Mouse (Mus musculus): Measurements from ENCODE around the gene Cog7. TPM values are rescaled to one million over a fixed set of nuclear protein-coding genes. Genes with fewer than 3 reads are reported as not detected.
A peak's percentile ranks its signal among the peaks of the same experiment; 100 is the strongest.

Cog7 gene
- polyA plus RNA-seq, 1 experiment from 2014 or later: 18.8 TPM

GRCm38 (mm10) chr7:121954891-121955669 is 26.4 kb downstream of the Cog7 start:
- Histone ChIP-seq H3K36me3 (peaks cover 28% of the 10 kb centered on the region), H3K27me3 (replicated peaks) (no peaks in the 10 kb centered on the region), H3K4me2 (no peak overlapping the region), H3K4me1 (replicated peaks) (no peaks in the 10 kb centered on the region), H3K27ac (ENCODE audit: poor library complexity, severe bottlenecking) (no peak overlapping the region), H3K9me3 (replicated peaks) (no peaks in the 10 kb centered on the region), H3K4me3 (no peak overlapping the region), H3K9ac (no peak overlapping the region)
- ATAC-seq (ENCODE audit: insufficient number of reproducible peaks, low FRiP score): no peak
- 87% methylated on average over 11 of the region's 11 CpGs for WGBS

- H3K9ac ChIP-seq: no peak overlapping the region
- peaks cover 6% of the 10 kb centered on the region for H3K4me1 ChIP-seq (replicated peaks)
- WGBS: 58% methylated on average over 4 of the region's 4 CpGs
- ATAC-seq (ENCODE audit: insufficient number of reproducible peaks, low FRiP score): no peak
- H3K4me3 ChIP-seq: no peak overlapping the region
- H3K27me3 ChIP-seq (replicated peaks): no peaks in the 10 kb centered on the region
- H3K9me3 ChIP-seq (replicated peaks): peaks cover 2% of the 10 kb centered on the region; the same call in 1 of the 2 replicates
- H3K4me2 ChIP-seq: no peak overlapping the region
- H3K36me3 ChIP-seq: peaks cover 37% of the 10 kb centered on the region
- H3K27ac ChIP-seq (ENCODE audit: poor library complexity, severe bottlenecking): no peak overlapping the region
Measured at GRCm38 (mm10) chr7:121947513-121947912, 34.0 kb downstream of the Cog7 start.

- Histone ChIP-seq H3K9me3 (replicated peaks) (peaks cover 2% of the 10 kb centered on the region; the same call in 1 of the 2 replicates), H3K4me2 (no peak overlapping the region), H3K27me3 (replicated peaks) (no peaks in the 10 kb centered on the region), H3K4me1 (replicated peaks) (peaks cover 19% of the 10 kb centered on the region), H3K9ac (no peak overlapping the region), H3K27ac (ENCODE audit: poor library complexity, severe bottlenecking) (no peak overlapping the region), H3K4me3 (no peak overlapping the region), H3K36me3 (peaks cover 38% of the 10 kb centered on the region)
- WGBS: 79% methylated on average over 5 of the region's 5 CpGs
- no peak for ATAC-seq (ENCODE audit: insufficient number of reproducible peaks, low FRiP score)
Measured at GRCm38 (mm10) chr7:121946196-121946595, 35.3 kb downstream of the Cog7 start.

GRCm38 (mm10) chr7:121942371-121942770 is 39.1 kb downstream of the Cog7 start:
- Histone ChIP-seq H3K4me3 (no peak overlapping the region), H3K4me2 (no peak overlapping the region), H3K9me3 (replicated peaks) (peaks cover 2% of the 10 kb centered on the region; the same call in 1 of the 2 replicates), H3K36me3 (peaks cover 18% of the 10 kb centered on the region), H3K27ac (ENCODE audit: poor library complexity, severe bottlenecking) (no peak overlapping the region), H3K4me1 (replicated peaks) (peaks cover 52% of the 10 kb centered on the region), H3K9ac (no peak overlapping the region), H3K27me3 (replicated peaks) (no peaks in the 10 kb centered on the region)
- ATAC-seq (ENCODE audit: insufficient number of reproducible peaks, low FRiP score): no peak
- WGBS: 62% methylated on average over 2 of the region's 2 CpGs

- Histone ChIP-seq H3K9me3 (replicated peaks) (peaks cover 2% of the 10 kb centered on the region; the same call in 1 of the 2 replicates), H3K27me3 (replicated peaks) (no peaks in the 10 kb centered on the region), H3K27ac (ENCODE audit: poor library complexity, severe bottlenecking) (no peak overlapping the region), H3K36me3 (peaks cover 18% of the 10 kb centered on the region), H3K4me3 (no peak overlapping the region), H3K4me2 (no peak overlapping the region), H3K9ac (no peak overlapping the region), H3K4me1 (replicated peaks) (peaks cover 60% of the 10 kb centered on the region)
- ATAC-seq (ENCODE audit: insufficient number of reproducible peaks, low FRiP score): no peak
- 79% methylated on average over 3 of the region's 3 CpGs for WGBS
Measured at GRCm38 (mm10) chr7:121941640-121942039, 39.9 kb downstream of the Cog7 start.

GRCm38 (mm10) chr7:121941016-121941415 is 40.5 kb downstream of the Cog7 start:
- Histone ChIP-seq H3K27ac (ENCODE audit: poor library complexity, severe bottlenecking) (no peak overlapping the region), H3K27me3 (replicated peaks) (no peaks in the 10 kb centered on the region), H3K4me3 (no peak overlapping the region), H3K4me1 (replicated peaks) (peaks cover 66% of the 10 kb centered on the region), H3K9me3 (replicated peaks) (peaks cover 2% of the 10 kb centered on the region; the same call in 1 of the 2 replicates), H3K4me2 (no peak overlapping the region), H3K36me3 (peaks cover 18% of the 10 kb centered on the region), H3K9ac (no peak overlapping the region)
- 76% methylated on average over 3 of the region's 3 CpGs for WGBS
- ATAC-seq (ENCODE audit: insufficient number of reproducible peaks, low FRiP score): no peak

GRCm38 (mm10) chr7:121939729-121940128 is 41.8 kb downstream of the Cog7 start:
- Histone ChIP-seq H3K36me3 (peaks cover 21% of the 10 kb centered on the region), H3K4me2 (no peak overlapping the region), H3K9ac (0 out of 2 replicates have a peak overlapping the region, but pooled peaks have one; percentile 3), H3K4me1 (replicated peaks) (peaks cover 72% of the 10 kb centered on the region), H3K4me3 (no peak overlapping the region), H3K27me3 (replicated peaks) (no peaks in the 10 kb centered on the region), H3K27ac (ENCODE audit: poor library complexity, severe bottlenecking) (no peak overlapping the region), H3K9me3 (replicated peaks) (peaks cover 2% of the 10 kb centered on the region; the same call in 1 of the 2 replicates)
- no peak; the same call in 1 of the 2 replicates for ATAC-seq (ENCODE audit: insufficient number of reproducible peaks, low FRiP score)
- WGBS: 23% methylated on average over 4 of the region's 4 CpGs

GRCm38 (mm10) chr7:121939244-121939643 is 42.3 kb downstream of the Cog7 start:
- H3K9ac ChIP-seq: no peak overlapping the region
- H3K4me3 ChIP-seq: no peak overlapping the region
- no peak overlapping the region for H3K4me2 ChIP-seq
- peaks cover 72% of the 10 kb centered on the region for H3K4me1 ChIP-seq (replicated peaks)
- peaks cover 21% of the 10 kb centered on the region for H3K36me3 ChIP-seq
- H3K27ac ChIP-seq (ENCODE audit: poor library complexity, severe bottlenecking): no peak overlapping the region
- no peak for ATAC-seq (ENCODE audit: insufficient number of reproducible peaks, low FRiP score)
- WGBS: 71% methylated on average over 6 of the region's 6 CpGs
- no peaks in the 10 kb centered on the region for H3K27me3 ChIP-seq (replicated peaks)
- H3K9me3 ChIP-seq (replicated peaks): peaks cover 2% of the 10 kb centered on the region; the same call in 1 of the 2 replicates

- no peak for ATAC-seq (ENCODE audit: insufficient number of reproducible peaks, low FRiP score)
- H3K27ac ChIP-seq (ENCODE audit: poor library complexity, severe bottlenecking): no peak overlapping the region
- no peak overlapping the region for H3K4me3 ChIP-seq
- H3K36me3 ChIP-seq: peaks cover 13% of the 10 kb centered on the region; the same call in 1 of the 2 replicates
- H3K9ac ChIP-seq: no peak overlapping the region
- H3K4me2 ChIP-seq: no peak overlapping the region
- H3K27me3 ChIP-seq (replicated peaks): no peaks in the 10 kb centered on the region
- peaks cover 2% of the 10 kb centered on the region; the same call in 1 of the 2 replicates for H3K9me3 ChIP-seq (replicated peaks)
- peaks cover 76% of the 10 kb centered on the region for H3K4me1 ChIP-seq (replicated peaks)
- WGBS: 79% methylated on average over 8 of the region's 8 CpGs
Measured at GRCm38 (mm10) chr7:121938124-121938891, 43.2 kb downstream of the Cog7 start.

GRCm38 (mm10) chr7:121936861-121937630 is 44.5 kb downstream of the Cog7 start:
- Histone ChIP-seq H3K27me3 (replicated peaks) (no peaks in the 10 kb centered on the region), H3K4me1 (replicated peaks) (peaks cover 70% of the 10 kb centered on the region), H3K36me3 (peaks cover 11% of the 10 kb centered on the region; the same call in 1 of the 2 replicates), H3K4me3 (no peak overlapping the region), H3K9ac (no peak overlapping the region), H3K27ac (ENCODE audit: poor library complexity, severe bottlenecking) (no peak overlapping the region; the same call in 1 of the 2 replicates), H3K4me2 (peak overlapping the region; percentile 16), H3K9me3 (replicated peaks) (no peaks in the 10 kb centered on the region)
- WGBS: 37% methylated on average over 14 of the region's 14 CpGs
- ATAC-seq (ENCODE audit: insufficient number of reproducible peaks, low FRiP score): no peak
